Mouse (Mus musculus) right cerebral cortex, postnatal 4 days (tissue): Measurements from ENCODE around the gene 2210016L21Rik.

Source experiments
- DNase-seq: peaks from one replicate; pipeline ENCODE4 v3.0.0-alpha.2; 2022

The 2210016L21Rik gene

GRCm38 (mm10) chr5:114945072-114945471 lies 3.1 kb downstream of the 2210016L21Rik start:
- DNase-seq, result no peak

- peak; percentile 45 for DNase-seq
These were observed 6.9 kb downstream of the 2210016L21Rik start for GRCm38 (mm10) chr5:114948891-114949290.

GRCm38 (mm10) chr5:114949316-114949715 lies 7.4 kb downstream of the 2210016L21Rik start:
- DNase-seq, result no peak

- DNase-seq, result no peak
These were observed 7.9 kb downstream of the 2210016L21Rik start for GRCm38 (mm10) chr5:114949812-114950211.

GRCm38 (mm10) chr5:114950669-114951068 lies 8.7 kb downstream of the 2210016L21Rik start:
- no peak for DNase-seq

GRCm38 (mm10) chr5:114951279-114951880 lies 9.4 kb downstream of the 2210016L21Rik start:
- DNase-seq, result no peak

- DNase-seq, result no peak
These were observed 11.4 kb downstream of the 2210016L21Rik start for GRCm38 (mm10) chr5:114953326-114953725.

GRCm38 (mm10) chr5:114958069-114958468 lies 16.1 kb downstream of the 2210016L21Rik start:
- no peak for DNase-seq

- DNase-seq, result no peak
These were observed 19.8 kb downstream of the 2210016L21Rik start for GRCm38 (mm10) chr5:114961590-114962360.

- no peak for DNase-seq
These were observed 22.5 kb downstream of the 2210016L21Rik start for GRCm38 (mm10) chr5:114964315-114964966.

GRCm38 (mm10) chr5:114964967-114965898 lies 23.3 kb downstream of the 2210016L21Rik start:
- DNase-seq, result no peak

GRCm38 (mm10) chr5:114967523-114968268 lies 25.7 kb downstream of the 2210016L21Rik start:
- DNase-seq, result no peak

GRCm38 (mm10) chr5:114968651-114969050 lies 26.7 kb downstream of the 2210016L21Rik start:
- no peak for DNase-seq

GRCm38 (mm10) chr5:114969064-114969463 lies 27.1 kb downstream of the 2210016L21Rik start:
- DNase-seq, result no peak

- DNase-seq, result no peak
These were observed 27.8 kb downstream of the 2210016L21Rik start for GRCm38 (mm10) chr5:114969609-114970215.

GRCm38 (mm10) chr5:114970824-114971227 lies 28.9 kb downstream of the 2210016L21Rik start, which contains the start of gene Hnf1a:
Gene Hnf1a, minus strand, starts transcription at chr5:114971094.
- no peak for DNase-seq

- no peak for DNase-seq
These were observed 30.2 kb downstream of the 2210016L21Rik start for GRCm38 (mm10) chr5:114972201-114972600.

GRCm38 (mm10) chr5:114973131-114973530 lies 31.2 kb downstream of the 2210016L21Rik start:
- no peak for DNase-seq

- no peak for DNase-seq
These were observed 35.0 kb downstream of the 2210016L21Rik start for GRCm38 (mm10) chr5:114976935-114977334.

- DNase-seq, result peak; percentile 26
These were observed 36.5 kb downstream of the 2210016L21Rik start for GRCm38 (mm10) chr5:114978473-114978872.

GRCm38 (mm10) chr5:114978888-114979249 lies 36.9 kb downstream of the 2210016L21Rik start:
- DNase-seq, result peak; percentile 20
